Mouse (Mus musculus): ENCODE data around the gene Cnfn.
"Not testable (repeated sequence)": the region's sequence is repeated elsewhere in the genome, so short reads cannot be mapped to it uniquely, and the experiment has no call there.

Gene Cnfn

GRCm38 (mm10) chr7:25365937-25366625 lies 3.4 kb downstream of the Cnfn start:
- no peak for DNase-seq (ENCODE audit: low read depth)

DNA sequence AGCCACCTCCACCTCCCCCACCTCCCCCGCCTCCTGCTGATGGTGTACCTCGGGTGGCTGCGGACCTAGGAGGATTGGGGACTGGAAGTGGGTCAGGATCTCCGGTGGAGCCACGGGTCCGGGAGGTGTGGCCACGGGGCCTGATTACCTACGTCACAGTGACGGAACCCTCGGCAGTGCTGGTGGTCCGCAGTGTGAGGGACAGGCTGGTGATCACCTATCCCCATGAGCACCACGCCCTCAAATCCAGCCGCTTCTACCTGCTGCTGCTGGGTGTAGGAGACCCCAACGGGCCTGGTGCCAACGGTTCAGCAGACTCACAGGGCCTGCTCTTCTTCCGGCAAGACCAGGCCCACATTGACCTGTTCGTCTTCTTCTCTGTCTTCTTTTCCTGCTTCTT lies 5.9 kb downstream of the Cnfn start:
- no peak for DNase-seq (ENCODE audit: low read depth)

DNA sequence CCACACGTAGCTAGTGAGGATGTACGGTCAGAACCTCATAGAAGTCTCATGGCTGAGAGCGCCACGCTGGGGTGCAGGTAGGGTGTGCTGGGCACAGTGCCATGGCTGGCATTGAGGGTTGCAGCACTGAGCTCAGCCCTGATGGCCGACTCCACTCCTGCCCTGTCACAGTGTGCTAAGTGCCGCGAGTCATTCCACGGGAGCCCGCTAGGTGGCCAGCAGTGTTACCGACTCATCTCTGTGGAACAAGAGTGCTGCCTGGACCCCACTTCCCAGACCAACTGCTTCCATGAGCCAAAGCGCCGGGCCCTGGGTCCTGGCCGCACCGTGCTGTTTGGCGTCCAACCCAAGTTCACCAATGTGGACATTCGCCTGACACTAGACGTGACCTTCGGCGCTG lies 6.4 kb downstream of the Cnfn start:
- DNase-seq (ENCODE audit: low read depth): no peak

DNA sequence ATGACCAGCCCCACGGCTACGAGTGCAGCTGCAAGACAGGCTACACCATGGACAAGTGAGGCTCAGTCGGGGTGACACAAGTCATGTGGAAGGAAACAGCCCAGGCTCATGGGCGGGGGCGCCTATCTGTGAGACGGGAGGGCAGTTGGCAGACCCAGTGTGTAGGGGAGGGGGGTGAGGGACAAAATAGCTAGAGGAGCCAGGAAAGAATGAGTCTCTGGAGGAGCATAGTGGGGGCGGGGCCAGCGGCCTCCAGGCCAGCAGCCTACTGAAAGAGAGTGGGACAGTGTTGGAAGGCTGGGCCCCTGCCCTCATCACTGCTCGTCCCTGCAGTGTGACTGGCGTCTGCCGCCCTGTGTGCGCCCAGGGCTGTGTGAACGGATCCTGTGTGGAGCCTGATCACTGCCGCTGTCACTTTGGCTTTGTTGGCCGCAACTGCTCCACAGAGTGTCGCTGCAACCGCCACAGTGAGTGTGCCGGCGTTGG lies 10.8 kb downstream of the Cnfn start:
- DNase-seq (ENCODE audit: low read depth): no peak

DNA sequence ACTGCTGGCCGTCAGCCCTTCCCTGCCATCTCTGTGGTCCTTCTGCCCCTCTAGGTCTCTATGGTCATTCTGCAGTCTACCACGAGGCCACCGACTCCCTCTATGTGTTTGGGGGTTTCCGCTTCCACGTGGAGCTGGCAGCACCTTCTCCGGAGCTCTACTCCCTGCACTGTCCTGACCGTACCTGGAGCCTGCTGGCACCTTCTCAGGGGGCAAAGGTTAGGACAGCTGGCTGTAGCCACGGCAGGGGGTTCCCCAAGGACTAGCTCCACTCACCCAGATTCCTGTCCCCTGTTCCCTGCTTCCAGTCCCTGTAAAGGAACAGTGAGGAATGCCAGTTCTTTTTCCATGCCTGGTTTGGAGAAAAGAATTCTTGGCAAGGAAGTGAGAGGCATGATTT lies 20.7 kb downstream of the Cnfn start:
- DNase-seq (ENCODE audit: low read depth): no peak

DNA sequence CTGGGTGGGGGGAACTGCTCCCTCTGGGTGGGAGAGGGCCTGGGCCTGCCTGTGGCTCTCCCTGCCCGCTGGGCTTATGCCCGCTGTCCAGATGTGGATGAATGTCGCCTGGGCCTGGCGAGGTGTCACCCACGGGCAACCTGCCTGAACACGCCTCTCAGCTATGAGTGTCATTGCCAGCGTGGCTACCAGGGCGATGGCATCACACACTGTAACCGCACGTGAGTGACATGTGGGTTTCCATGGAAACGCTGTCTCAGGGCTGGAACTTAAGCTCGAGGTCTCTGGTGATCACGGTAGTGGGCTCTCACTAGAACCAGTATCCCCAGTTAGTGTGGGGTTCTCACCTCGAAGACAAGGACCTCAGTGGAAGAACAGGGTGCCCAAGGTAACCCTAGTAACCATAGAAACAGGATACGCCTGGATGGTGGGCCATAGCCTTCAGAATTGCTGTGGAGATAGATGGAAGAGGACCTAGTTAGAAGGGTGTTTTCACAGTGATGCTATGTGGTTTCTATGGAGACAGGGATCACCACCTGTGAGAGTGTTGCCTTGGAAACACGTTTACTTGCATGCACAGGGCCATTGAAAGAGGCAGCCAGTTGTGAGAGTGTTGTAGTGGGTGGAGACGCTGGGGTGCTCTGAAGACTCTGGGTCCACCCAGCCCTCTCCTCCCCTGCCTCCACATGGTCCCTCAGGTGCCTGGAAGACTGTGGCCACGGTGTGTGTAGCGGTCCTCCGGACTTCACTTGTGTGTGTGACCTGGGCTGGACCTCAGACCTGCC lies 28.3 kb downstream of the Cnfn start:
- DNase-seq (ENCODE audit: low read depth): no peak

DNA sequence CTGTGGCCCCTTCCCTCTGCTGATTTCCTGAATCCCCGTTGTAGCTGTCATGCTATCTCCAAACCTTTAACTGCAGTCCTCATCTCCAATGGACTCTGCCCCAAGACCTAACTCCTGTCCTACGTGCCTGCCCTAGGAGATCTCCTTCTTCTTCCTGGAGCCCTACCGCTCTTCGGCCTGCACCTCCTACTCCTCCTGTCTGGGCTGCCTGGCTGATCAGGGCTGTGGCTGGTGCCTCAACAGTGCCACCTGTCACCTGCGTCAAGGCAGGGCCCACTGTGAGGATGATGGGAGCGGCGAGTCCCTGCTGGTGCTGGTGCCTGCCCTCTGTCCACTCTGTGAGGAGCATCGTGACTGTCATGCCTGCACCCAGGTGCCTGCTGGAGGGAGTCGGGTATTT lies 30.2 kb downstream of the Cnfn start:
- DNase-seq (ENCODE audit: low read depth): no peak

- DNase-seq (ENCODE audit: low read depth): no peak
These were observed 35.1 kb downstream of the Cnfn start for GRCm38 (mm10) chr7:25334472-25334871.

DNA sequence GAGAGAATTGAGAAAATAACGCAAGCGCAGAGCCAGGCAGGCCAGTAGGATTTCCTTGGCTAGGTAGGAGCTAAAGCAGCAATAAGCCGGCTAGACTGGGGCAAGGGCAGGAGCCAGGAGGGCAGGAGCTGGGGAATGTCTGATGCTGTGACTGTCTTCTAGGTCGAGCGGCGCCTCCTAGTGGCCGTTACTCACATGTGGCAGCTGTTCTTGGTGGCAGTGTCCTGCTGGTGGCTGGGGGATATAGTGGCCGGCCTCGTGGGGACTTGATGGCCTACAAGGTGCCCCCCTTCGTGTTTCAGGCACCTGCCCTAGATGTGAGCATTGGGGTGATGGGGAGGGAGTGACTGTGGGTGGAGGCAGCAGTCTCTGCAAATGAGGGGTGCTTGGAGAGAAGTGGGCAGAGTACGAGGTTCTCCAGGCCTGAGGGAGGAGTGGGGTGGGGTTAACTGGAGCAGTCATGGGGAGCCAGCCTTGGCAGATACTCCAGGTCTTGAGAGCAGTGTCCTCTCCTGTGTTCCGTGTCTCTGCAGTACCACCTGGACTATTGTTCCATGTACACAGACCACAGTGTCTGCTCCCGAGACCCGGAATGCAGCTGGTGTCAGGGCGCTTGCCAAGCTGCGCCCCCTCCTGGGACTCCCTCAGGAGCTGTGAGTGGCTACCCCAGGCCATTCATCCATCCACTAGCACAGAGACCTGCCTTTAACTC lies 35.8 kb downstream of the Cnfn start:
- DNase-seq (ENCODE audit: low read depth): peak; percentile 83

DNA sequence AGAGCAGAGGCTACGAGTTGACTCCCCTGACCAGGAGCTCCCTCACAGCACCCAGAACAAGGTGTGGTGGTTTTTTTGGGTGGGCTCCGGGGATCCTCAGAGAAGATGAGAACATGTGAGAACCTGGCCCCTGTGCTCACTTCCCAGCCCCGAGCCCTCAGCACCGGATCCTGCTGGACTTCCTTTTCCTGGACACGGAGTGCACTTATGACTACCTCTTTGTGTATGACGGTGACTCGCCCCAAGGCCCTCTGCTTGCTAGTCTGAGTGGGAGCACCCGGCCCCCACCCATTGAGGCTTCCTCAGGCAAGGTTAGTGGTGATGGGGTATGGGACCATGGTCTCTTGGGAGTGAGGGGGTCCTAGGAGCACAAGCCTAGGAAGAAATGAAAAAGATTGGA lies 43.3 kb downstream of the Cnfn start:
- DNase-seq (ENCODE audit: low read depth): no peak

- not testable (repeated sequence) for DNase-seq (ENCODE audit: low read depth)
These were observed 44.1 kb downstream of the Cnfn start for GRCm38 (mm10) chr7:25325431-25325830.

- no peak for DNase-seq (ENCODE audit: low read depth)
These were observed 46.3 kb downstream of the Cnfn start for GRCm38 (mm10) chr7:25323219-25323618.

- no peak for DNase-seq (ENCODE audit: low read depth)
These were observed 47.5 kb downstream of the Cnfn start for GRCm38 (mm10) chr7:25322058-25322484.

Data from naive thymus-derived CD4-positive, alpha-beta T cell, adult 2 months (primary cell).